Comparison of ENCODE assay signal across 12 mouse cellular contexts in the genomic region with DNA sequence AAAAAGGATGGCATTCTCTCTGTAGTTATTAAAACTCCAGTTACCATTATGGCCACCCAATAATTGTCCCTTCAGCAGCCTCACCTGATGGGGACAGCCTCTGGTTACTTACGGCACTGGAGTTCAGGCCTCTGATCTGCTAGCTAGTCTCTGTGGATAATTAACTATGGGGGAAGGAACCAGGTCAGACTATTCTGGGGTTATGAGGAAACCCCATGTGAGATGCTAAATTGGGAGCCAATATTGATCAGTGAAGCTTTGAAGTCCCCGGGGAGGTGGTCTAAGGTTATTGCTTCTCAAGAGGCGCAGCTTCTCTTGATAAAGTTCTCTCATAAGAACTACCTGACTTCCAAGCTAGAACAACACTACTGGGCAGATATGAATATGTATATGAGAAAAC. TPM values are rescaled to one million over a fixed set of nuclear protein-coding genes. Genes with fewer than 3 reads are reported as not detected.
DNase-seq lines count a peak whose midpoint lies in the region; ATAC-seq and TF ChIP-seq lines count a peak whose summit lies in the region.
"Had no signal": no experiment of that assay in that cellular context is flagged by ENCODE, and none has a peak within 500 bp of the region (broad histone marks: within the 10 kb centered on the region; RNA-seq: fewer than 3 reads in every experiment).

No protein-coding gene starts in this region.

- no peak for DNase-seq in heart, postnatal 36 days
- DNase-seq in limb, embryonic 10.5 days (ENCODE audit: low spot score) = no peak
- no peak for DNase-seq in lung, postnatal 0 days (ENCODE audit: low spot score)
- DNase-seq in natural killer cell, adult 2 months (ENCODE audit: low spot score in 2 of 2) = no peak

- TF ChIP-seq EP300 in lung, postnatal 0 days (IDR thresholded peaks at IDR 0.05) = no peak

- intact Hi-C loops in heart, postnatal 36 days (cut with DNase I) = loop anchor here (2.0 to 5.0 kb wide), 2 partner anchors 23 to 41 kb away; a partner anchor contains a TSS

- H3K4me3 ChIP-seq in heart, embryonic 13.5 days = no peak overlapping the region
- H3K4me3 ChIP-seq in limb, embryonic 12.5 days (replicated peaks) = no peak overlapping the region
- H3K4me3 ChIP-seq in limb, embryonic 10.5 days = no peak overlapping the region
- H3K4me3 ChIP-seq in intestine, embryonic 15.5 days (replicated peaks) = no peak overlapping the region
- H3K4me3 ChIP-seq in liver, embryonic 15.5 days (replicated peaks) = peak overlapping the region; percentile 79; the same call in 1 of the 2 replicates
- H3K4me3 ChIP-seq in lung, postnatal 0 days (ENCODE audit: low read depth, low read length) = no peak overlapping the region

- H3K27me3 ChIP-seq in heart, embryonic 13.5 days (replicated peaks) = no peaks in the 10 kb centered on the region
- H3K27me3 ChIP-seq in limb, embryonic 12.5 days = no peaks in the 10 kb centered on the region
- no peaks in the 10 kb centered on the region for H3K27me3 ChIP-seq in limb, embryonic 10.5 days (ENCODE audit: low read depth, poor library complexity, severe bottlenecking)
- H3K27me3 ChIP-seq in intestine, embryonic 15.5 days (replicated peaks) = no peaks in the 10 kb centered on the region
- H3K27me3 ChIP-seq in liver, embryonic 15.5 days = no peaks in the 10 kb centered on the region
- H3K27me3 ChIP-seq in lung, postnatal 0 days (replicated peaks; ENCODE audit: insufficient read depth, low read length) = no peaks in the 10 kb centered on the region
- H3K27me3 ChIP-seq: embryonic facial prominence, embryonic 15.5 days; megakaryocyte, embryonic 14.5 days had no signal

- no peak for ATAC-seq in heart, embryonic 13.5 days (ENCODE audit: extremely low read depth, insufficient number of reproducible peaks, low FRiP score, low TSS enrichment)
- ATAC-seq in limb, embryonic 12.5 days (ENCODE audit: insufficient number of reproducible peaks, insufficient read depth, low FRiP score, low TSS enrichment, low read depth) = no peak
- ATAC-seq in intestine, embryonic 15.5 days = no peak
- no peak for ATAC-seq in liver, embryonic 15.5 days (ENCODE audit: insufficient read depth)
- no peak for ATAC-seq in lung, postnatal 0 days
- ATAC-seq: forebrain, embryonic 14.5 days had no signal

- peaks cover 17% of the 10 kb centered on the region; the same call in 1 of the 2 replicates for H3K36me3 ChIP-seq in heart, embryonic 13.5 days
- peaks cover 14% of the 10 kb centered on the region for H3K36me3 ChIP-seq in limb, embryonic 12.5 days
- peaks cover 16% of the 10 kb centered on the region for H3K36me3 ChIP-seq in limb, embryonic 10.5 days
- H3K36me3 ChIP-seq in intestine, embryonic 15.5 days = no peaks in the 10 kb centered on the region
- peaks cover 17% of the 10 kb centered on the region for H3K36me3 ChIP-seq in liver, embryonic 15.5 days (replicated peaks)
- H3K36me3 ChIP-seq in lung, postnatal 0 days (ENCODE audit: insufficient read depth, low read length) = no peaks in the 10 kb centered on the region
- H3K36me3 ChIP-seq: embryonic facial prominence, embryonic 15.5 days had no signal

- TF ChIP-seq CTCF in lung, postnatal 0 days (IDR thresholded peaks at IDR 0.05) = no peak

- H3K4me1 ChIP-seq in heart, embryonic 13.5 days = peaks cover 46% of the 10 kb centered on the region
- H3K4me1 ChIP-seq in limb, embryonic 12.5 days (replicated peaks) = peaks cover 17% of the 10 kb centered on the region
- H3K4me1 ChIP-seq in limb, embryonic 10.5 days = peaks cover 22% of the 10 kb centered on the region
- H3K4me1 ChIP-seq in intestine, embryonic 15.5 days (replicated peaks) = peaks cover 21% of the 10 kb centered on the region
- peaks cover 72% of the 10 kb centered on the region for H3K4me1 ChIP-seq in liver, embryonic 15.5 days (replicated peaks)
- peaks cover 5% of the 10 kb centered on the region; the same call in 1 of the 2 replicates for H3K4me1 ChIP-seq in lung, postnatal 0 days (ENCODE audit: insufficient read depth, low read depth, low read length)

- peak overlapping the region; percentile 83; the same call in 1 of the 2 replicates for H3K4me2 ChIP-seq in heart, embryonic 13.5 days
- H3K4me2 ChIP-seq in limb, embryonic 12.5 days = peak overlapping the region; percentile 73; the same call in 1 of the 2 replicates
- H3K4me2 ChIP-seq in intestine, embryonic 15.5 days (replicated peaks) = no peak overlapping the region
- H3K4me2 ChIP-seq in liver, embryonic 15.5 days = peak overlapping the region; percentile 85
- H3K4me2 ChIP-seq in lung, postnatal 0 days (replicated peaks; ENCODE audit: low read depth, low read length) = no peak overlapping the region

- H3K27ac ChIP-seq in heart, embryonic 13.5 days (replicated peaks) = peak overlapping the region; percentile 98
- no peak overlapping the region for H3K27ac ChIP-seq in limb, embryonic 12.5 days
- no peak overlapping the region for H3K27ac ChIP-seq in limb, embryonic 10.5 days
- peak overlapping the region; percentile 54 for H3K27ac ChIP-seq in intestine, embryonic 15.5 days
- peak overlapping the region; percentile 97 for H3K27ac ChIP-seq in liver, embryonic 15.5 days (replicated peaks)
- H3K27ac ChIP-seq in lung, postnatal 0 days (ENCODE audit: low read length) = no peak overlapping the region

- no peaks in the 10 kb centered on the region for H3K9me3 ChIP-seq in heart, embryonic 13.5 days
- H3K9me3 ChIP-seq in limb, embryonic 12.5 days = no peaks in the 10 kb centered on the region
- no peaks in the 10 kb centered on the region for H3K9me3 ChIP-seq in limb, embryonic 10.5 days (replicated peaks)
- H3K9me3 ChIP-seq in intestine, embryonic 15.5 days = no peaks in the 10 kb centered on the region
- H3K9me3 ChIP-seq in liver, embryonic 15.5 days (replicated peaks) = no peaks in the 10 kb centered on the region
- H3K9me3 ChIP-seq in lung, postnatal 0 days (ENCODE audit: low read length) = no peaks in the 10 kb centered on the region
- H3K9me3 ChIP-seq: embryonic facial prominence, embryonic 15.5 days; megakaryocyte, embryonic 14.5 days had no signal

- 88% methylated on average over 3 of the region's 3 CpGs for WGBS in heart, embryonic 13.5 days
- 91% methylated on average over 3 of the region's 3 CpGs for WGBS in limb, embryonic 12.5 days
- 91% methylated on average over 3 of the region's 3 CpGs for WGBS in limb, embryonic 10.5 days
- 81% methylated on average over 3 of the region's 3 CpGs for WGBS in intestine, embryonic 15.5 days
- WGBS in liver, embryonic 15.5 days (ENCODE audit: insufficient replicate concordance) = 61% methylated on average over 3 of the region's 3 CpGs
- WGBS in lung, postnatal 0 days = 91% methylated on average over 3 of the region's 3 CpGs

- no peak overlapping the region for H3K9ac ChIP-seq in heart, embryonic 13.5 days
- H3K9ac ChIP-seq in limb, embryonic 12.5 days (replicated peaks) = no peak overlapping the region
- H3K9ac ChIP-seq in intestine, embryonic 15.5 days = no peak overlapping the region
- H3K9ac ChIP-seq in liver, embryonic 15.5 days = peak overlapping the region; percentile 61
- H3K9ac ChIP-seq in lung, postnatal 0 days (replicated peaks; ENCODE audit: low read depth) = no peak overlapping the region
- H3K9ac ChIP-seq: embryonic facial prominence, embryonic 15.5 days had no signal

RNA-seq across cellular contexts. Expression of a gene that starts 1.3 kb away (rescaled TPM):
- polyA plus RNA-seq in heart, embryonic 13.5 days (2015; fragmentation: Nextera tagmentation; extraction: Ambion mirVana) = 396 and 409 TPM in 2 replicates
- total RNA-seq in heart, postnatal 36 days (2021) = 1,000 to 10,000 TPM; 1,152 to 1,240 TPM
- polyA plus RNA-seq in limb, embryonic 12.5 days (2016; fragmentation: Nextera tagmentation; extraction: Ambion mirVana) = 178 and 181 TPM in 2 replicates
- 248 and 251 TPM in 2 replicates for polyA plus RNA-seq in limb, embryonic 10.5 days (2016; fragmentation: Nextera tagmentation; extraction: Ambion mirVana)
- polyA plus RNA-seq in intestine, embryonic 15.5 days (2015; fragmentation: Nextera tagmentation; extraction: Ambion mirVana) = 269 and 282 TPM in 2 replicates
- polyA plus RNA-seq in liver, embryonic 15.5 days (2015; fragmentation: Nextera tagmentation; extraction: Ambion mirVana) = 115 and 121 TPM in 2 replicates
- 85.4 and 85.8 TPM in 2 replicates for polyA plus RNA-seq in lung, postnatal 0 days (2015; fragmentation: Nextera tagmentation; extraction: Ambion mirVana)

RNA-seq across cellular contexts. Expression of a gene that starts 13.9 kb away (rescaled TPM):
- 193 and 228 TPM in 2 replicates for polyA plus RNA-seq in heart, embryonic 13.5 days (2015; fragmentation: Nextera tagmentation; extraction: Ambion mirVana)
- 10 to 100 TPM; 65.4 to 67.3 TPM for total RNA-seq in heart, postnatal 36 days (2021)
- 351 and 359 TPM in 2 replicates for polyA plus RNA-seq in limb, embryonic 12.5 days (2016; fragmentation: Nextera tagmentation; extraction: Ambion mirVana)
- 313 and 334 TPM in 2 replicates for polyA plus RNA-seq in limb, embryonic 10.5 days (2016; fragmentation: Nextera tagmentation; extraction: Ambion mirVana)
- 303 and 328 TPM in 2 replicates for polyA plus RNA-seq in intestine, embryonic 15.5 days (2015; fragmentation: Nextera tagmentation; extraction: Ambion mirVana)
- polyA plus RNA-seq in liver, embryonic 15.5 days (2015; fragmentation: Nextera tagmentation; extraction: Ambion mirVana) = 85.8 and 90.0 TPM in 2 replicates
- 243 and 244 TPM in 2 replicates for polyA plus RNA-seq in lung, postnatal 0 days (2015; fragmentation: Nextera tagmentation; extraction: Ambion mirVana)

RNA-seq across cellular contexts. Expression of a gene that starts 32.6 kb away (rescaled TPM):
- polyA plus RNA-seq in heart, embryonic 13.5 days (2015; fragmentation: Nextera tagmentation; extraction: Ambion mirVana) = 11.8 and 12.6 TPM in 2 replicates
- 100 to 1,000 TPM; 304 to 339 TPM for total RNA-seq in heart, postnatal 36 days (2021)
- polyA plus RNA-seq in limb, embryonic 12.5 days (2016; fragmentation: Nextera tagmentation; extraction: Ambion mirVana) = 15.5 and 15.8 TPM in 2 replicates
- polyA plus RNA-seq in limb, embryonic 10.5 days (2016; fragmentation: Nextera tagmentation; extraction: Ambion mirVana) = 5.6 and 9.1 TPM in 2 replicates
- 13.7 TPM in 2 replicates for polyA plus RNA-seq in intestine, embryonic 15.5 days (2015; fragmentation: Nextera tagmentation; extraction: Ambion mirVana)
- 4.6 and 5.2 TPM in 2 replicates for polyA plus RNA-seq in liver, embryonic 15.5 days (2015; fragmentation: Nextera tagmentation; extraction: Ambion mirVana)
- 16.4 and 19.9 TPM in 2 replicates for polyA plus RNA-seq in lung, postnatal 0 days (2015; fragmentation: Nextera tagmentation; extraction: Ambion mirVana)

RNA-seq across cellular contexts. Expression of a gene that starts 33.1 kb away (rescaled TPM):
- polyA plus RNA-seq in heart, embryonic 13.5 days (2015; fragmentation: Nextera tagmentation; extraction: Ambion mirVana) = 24.9 and 25.7 TPM in 2 replicates
- 1 to 10 TPM; 7.5 to 7.6 TPM for total RNA-seq in heart, postnatal 36 days (2021)
- polyA plus RNA-seq in limb, embryonic 12.5 days (2016; fragmentation: Nextera tagmentation; extraction: Ambion mirVana) = 42.3 and 42.5 TPM in 2 replicates
- 37.2 and 41.8 TPM in 2 replicates for polyA plus RNA-seq in limb, embryonic 10.5 days (2016; fragmentation: Nextera tagmentation; extraction: Ambion mirVana)
- 26.2 TPM in 2 replicates for polyA plus RNA-seq in intestine, embryonic 15.5 days (2015; fragmentation: Nextera tagmentation; extraction: Ambion mirVana)
- 12.9 and 14.3 TPM in 2 replicates for polyA plus RNA-seq in liver, embryonic 15.5 days (2015; fragmentation: Nextera tagmentation; extraction: Ambion mirVana)
- 19.0 and 20.2 TPM in 2 replicates for polyA plus RNA-seq in lung, postnatal 0 days (2015; fragmentation: Nextera tagmentation; extraction: Ambion mirVana)

RNA-seq across cellular contexts. Expression of a gene that starts 37.6 kb away (rescaled TPM):
- polyA plus RNA-seq in heart, embryonic 13.5 days (2015; fragmentation: Nextera tagmentation; extraction: Ambion mirVana) = 1.8 and 2.6 TPM in 2 replicates
- total RNA-seq in heart, postnatal 36 days (2021) = not detected
- polyA plus RNA-seq in limb, embryonic 12.5 days (2016; fragmentation: Nextera tagmentation; extraction: Ambion mirVana) = 0.20 TPM in 2 replicates
- polyA plus RNA-seq in limb, embryonic 10.5 days (2016; fragmentation: Nextera tagmentation; extraction: Ambion mirVana) = not detected in 2 replicates
- polyA plus RNA-seq in intestine, embryonic 15.5 days (2015; fragmentation: Nextera tagmentation; extraction: Ambion mirVana) = 0.21 and 0.31 TPM in 2 replicates
- polyA plus RNA-seq in liver, embryonic 15.5 days (2015; fragmentation: Nextera tagmentation; extraction: Ambion mirVana) = not detected in 2 replicates
- 0.30 and 0.32 TPM in 2 replicates for polyA plus RNA-seq in lung, postnatal 0 days (2015; fragmentation: Nextera tagmentation; extraction: Ambion mirVana)
- polyA plus RNA-seq: forebrain, embryonic 14.5 days; neural tube, embryonic 11.5 days had no signal

Comparison
In these comparisons a context has a peak if more than half of its experiments do, and no peak if none do; other contexts are left out.
1. H3K27ac ChIP-seq: peak in heart, embryonic 13.5 days (single experiment), intestine, embryonic 15.5 days (single experiment) and liver, embryonic 15.5 days (single experiment); none in limb, embryonic 12.5 days (single experiment), limb, embryonic 10.5 days (single experiment) and lung, postnatal 0 days (single experiment).
2. H3K4me2 ChIP-seq: peak in heart, embryonic 13.5 days (single experiment), limb, embryonic 12.5 days (single experiment) and liver, embryonic 15.5 days (single experiment); none in intestine, embryonic 15.5 days (single experiment) and lung, postnatal 0 days (single experiment).